Mouse (Mus musculus) heart, adult 2 months (tissue): Measurements from ENCODE around the gene Tspan11. TPM values are rescaled to one million over a fixed set of nuclear protein-coding genes. Genes with fewer than 3 reads are reported as not detected.

Source experiments
- DNase-seq, 2 experiments: peaks; one replicate each; pipeline ENCODE4 v3.0.0; 2021
- H3K27ac ChIP-seq: fragments of 200-600 bp; 2 replicates; pipeline ENCODE4 v1.8.1; 2022
- H3K27me3 ChIP-seq: fragments of 200-500 bp; 2 replicates; pipeline ENCODE4 v1.6.1; 2012; ENCODE audit warnings: mild to moderate bottlenecking, low read length, inconsistent platforms, mixed read lengths; ENCODE audit not compliant: control insufficient read depth, insufficient read depth
- H3K36me3 ChIP-seq: fragments of 200-500 bp; 2 replicates; pipeline ENCODE4 v1.6.1; 2012; ENCODE audit warnings: low read length, inconsistent platforms; ENCODE audit not compliant: control insufficient read depth, insufficient read depth
- H3K4me1 ChIP-seq: fragments of 200-500 bp; 2 replicates; pipeline ENCODE4 v1.6.1; 2011; ENCODE audit warnings: low read length; ENCODE audit not compliant: control insufficient read depth, insufficient read depth
- H3K4me3 ChIP-seq: fragments of 200-600 bp; 2 replicates; pipeline ENCODE4 v1.8.1; 2022
- H3K79me2 ChIP-seq: fragments of 200-500 bp; replicated peaks from 2 replicates; pipeline ENCODE4 v1.6.1; 2012; ENCODE audit warnings: mild to moderate bottlenecking, inconsistent platforms, low read length, moderate library complexity, mixed read lengths; ENCODE audit not compliant: control insufficient read depth, insufficient read depth
- H3K9ac ChIP-seq: fragments of 200-500 bp; 2 replicates; pipeline ENCODE4 v1.6.1; 2012; ENCODE audit warnings: low read depth, mild to moderate bottlenecking, control low read depth, inconsistent platforms, low read length, mixed read lengths
- CTCF ChIP-seq: fragments of 200-600 bp; IDR thresholded peaks from 2 replicates; pipeline ENCODE4 v1.8.1; 2022; ENCODE audit warnings: antibody characterized with exemption, mild to moderate bottlenecking, moderate library complexity
- EP300 ChIP-seq: fragments of 200-500 bp; IDR thresholded peaks from 2 replicates; pipeline ENCODE4 v1.6.1; 2011; ENCODE audit warnings: low read depth, low read length, control low read depth; ENCODE audit not compliant: insufficient read depth
- POLR2A ChIP-seq: fragments of 200-500 bp; IDR thresholded peaks from 2 replicates; pipeline ENCODE4 v1.6.1; 2011; ENCODE audit warnings: mild to moderate bottlenecking, low read depth, low read length, control low read depth; ENCODE audit not compliant: insufficient read depth
- WGBS: fragments of 180-500 bp; shearing (Covaris S2); methylation state at CpG from one replicate; pipeline ENCODE4 v1.1.7; 2018; 5-methylcytosine and 5-hydroxymethylcytosine counted together
- intact Hi-C: fragments of 180-260 bp; cut with DNase I; formaldehyde crosslinking; loops from one replicate; pipeline ENCODE4 v1.15.1; 2025
- polyA plus RNA-seq: library from polyadenylated mRNA; depleted of rRNA; stranded (reverse); fragments of >200 nt; gene quantifications from 2 replicates; pipeline ENCODE4 v1.2.3, GENCODE M21; 2012
- total RNA-seq, 2 experiments: library from RNA; stranded (reverse); gene quantifications; 2 replicates each; pipeline ENCODE4 v1.2.3; 2021

Tspan11 gene
- total and polyA plus RNA-seq, 3 experiments = 0.57 to 1.7 (median 1.5) TPM

DNA sequence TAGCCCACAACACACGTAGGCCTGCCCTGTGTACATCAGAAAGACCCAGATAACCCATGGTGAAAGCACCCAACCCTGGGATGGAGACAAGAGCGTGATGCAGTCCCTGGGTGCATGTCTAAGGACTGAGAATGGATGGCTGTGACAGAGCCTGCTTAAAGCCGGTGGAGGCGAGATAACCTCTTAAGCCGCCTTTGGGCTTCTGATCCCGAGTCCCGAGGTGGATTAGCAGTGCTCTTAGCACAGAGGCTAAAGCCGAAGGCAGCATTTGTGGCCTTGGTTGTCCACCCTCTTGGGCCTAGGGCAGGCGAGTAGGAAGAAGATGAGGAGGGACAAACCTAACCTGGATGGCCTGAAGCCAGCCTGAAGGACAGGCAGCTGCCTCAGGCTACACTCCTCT lies 61.3 kb downstream of the Tspan11 start:
- intact Hi-C loops = loop anchor here (5.0 to 10.0 kb wide), 2 partner anchors 331 to 444 kb away; no protein-coding TSS in a partner anchor
- Histone ChIP-seq H3K4me3 (no peak overlapping the region), H3K27me3 (no peaks in the 10 kb centered on the region), H3K27ac (no peak overlapping the region), H3K36me3 (no peaks in the 10 kb centered on the region), H3K4me1 (no peaks in the 10 kb centered on the region), H3K9ac (no peak overlapping the region), H3K79me2 (no peaks in the 10 kb centered on the region)
- WGBS = 78% methylated on average over 9 of the region's 9 CpGs
- no peak for TF ChIP-seq CTCF
- TF ChIP-seq EP300 = no peak
- no peak for TF ChIP-seq POLR2A
- no peak for DNase-seq

DNA sequence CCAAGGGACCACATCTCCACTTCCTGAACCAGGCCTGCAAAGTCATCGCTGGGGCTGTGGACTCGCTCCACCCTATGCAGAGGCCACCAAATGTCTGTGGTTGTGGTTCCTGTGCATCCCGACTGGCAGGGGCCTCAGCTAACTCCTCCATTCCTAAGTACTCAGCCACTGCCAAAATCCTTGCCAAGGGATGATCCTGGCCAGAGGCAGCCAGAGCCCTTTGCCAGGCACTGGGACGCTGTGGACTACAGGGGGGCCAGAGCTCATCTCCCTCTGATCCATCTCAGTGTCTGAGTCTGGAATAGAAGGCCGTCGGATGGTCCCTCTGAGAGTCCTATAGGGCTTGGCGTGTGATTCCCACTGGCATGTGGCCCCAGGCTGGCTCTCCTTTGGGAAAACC lies 62.5 kb downstream of the Tspan11 start:
- intact Hi-C loops = loop anchor here (2.0 to 10.0 kb wide), 3 partner anchors 65 to 445 kb away; no protein-coding TSS in a partner anchor
- no peaks in the 10 kb centered on the region for H3K36me3 ChIP-seq
- WGBS = 78% methylated on average over 7 of the region's 7 CpGs
- no peak overlapping the region for H3K9ac ChIP-seq
- no peak for TF ChIP-seq EP300
- no peak for TF ChIP-seq CTCF
- TF ChIP-seq POLR2A = no peak
- no peak overlapping the region for H3K27ac ChIP-seq
- no peaks in the 10 kb centered on the region for H3K79me2 ChIP-seq
- H3K4me3 ChIP-seq = no peak overlapping the region
- DNase-seq = no peak
- no peaks in the 10 kb centered on the region for H3K27me3 ChIP-seq
- no peaks in the 10 kb centered on the region for H3K4me1 ChIP-seq

GRCm38 (mm10) chr6:127953071-127953470 lies 65.7 kb downstream of the Tspan11 start:
- H3K36me3 ChIP-seq = no peaks in the 10 kb centered on the region
- H3K27me3 ChIP-seq = no peaks in the 10 kb centered on the region
- intact Hi-C loops = no loop called here
- no peaks in the 10 kb centered on the region for H3K79me2 ChIP-seq
- no peak for TF ChIP-seq EP300
- no peak for TF ChIP-seq POLR2A
- TF ChIP-seq CTCF = no peak
- H3K4me3 ChIP-seq = no peak overlapping the region
- no peak overlapping the region for H3K27ac ChIP-seq
- no peaks in the 10 kb centered on the region for H3K4me1 ChIP-seq
- 73% methylated on average over 4 of the region's 4 CpGs for WGBS
- no peak overlapping the region for H3K9ac ChIP-seq
- no peak for DNase-seq

DNA sequence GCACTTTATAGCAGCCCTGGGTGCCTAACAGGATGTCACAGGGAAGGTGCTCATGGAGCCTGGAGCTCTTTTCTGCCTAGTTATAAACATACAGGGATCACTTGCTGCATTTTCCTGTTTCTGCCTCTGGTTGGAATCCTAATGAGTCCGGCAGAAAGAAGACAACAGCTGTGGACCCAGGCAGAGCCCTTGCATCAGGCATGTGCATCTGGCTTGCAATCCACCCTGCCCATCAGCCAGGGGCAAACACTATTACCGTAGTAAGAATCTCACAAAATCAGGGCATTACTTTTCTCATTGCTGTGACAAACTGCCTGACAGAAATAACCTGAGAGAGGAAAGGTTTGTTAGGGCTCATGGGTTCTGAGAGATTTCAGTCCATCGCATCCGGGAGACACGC lies 68.8 kb downstream of the Tspan11 start:
- 75% methylated on average over 5 of the region's 5 CpGs for WGBS
- intact Hi-C loops = no loop called here

DNA sequence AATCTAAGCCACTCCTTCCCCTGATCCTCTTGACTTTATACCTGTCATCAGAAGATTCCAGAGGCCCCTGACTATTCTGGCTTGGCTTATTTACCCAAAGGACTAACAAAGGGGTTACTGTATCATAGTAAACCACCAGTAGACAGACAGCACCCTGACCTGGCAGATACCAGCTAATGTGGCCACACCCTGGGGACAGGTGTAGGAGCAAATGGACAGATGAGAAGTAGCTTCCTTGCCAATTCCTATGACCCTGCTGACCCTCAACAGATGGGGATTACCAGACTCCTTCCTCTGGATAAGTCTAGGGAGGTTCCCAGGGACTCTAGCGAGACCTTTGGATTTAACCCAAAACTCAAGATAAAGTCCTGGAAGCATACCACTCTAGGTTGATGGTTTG lies 72.8 kb downstream of the Tspan11 start:
- intact Hi-C loops = no loop called here

More for the DNA sequence above, 68.8 kb downstream of the Tspan11 start:
- no peak overlapping the region for H3K27ac ChIP-seq
- DNase-seq = no peak
- H3K9ac ChIP-seq = no peak overlapping the region
- H3K79me2 ChIP-seq = no peaks in the 10 kb centered on the region
- H3K36me3 ChIP-seq = no peaks in the 10 kb centered on the region
- no peaks in the 10 kb centered on the region for H3K27me3 ChIP-seq
- H3K4me3 ChIP-seq = no peak overlapping the region
- TF ChIP-seq EP300 = no peak
- no peak for TF ChIP-seq CTCF
- no peak for TF ChIP-seq POLR2A
- no peaks in the 10 kb centered on the region for H3K4me1 ChIP-seq

DNA sequence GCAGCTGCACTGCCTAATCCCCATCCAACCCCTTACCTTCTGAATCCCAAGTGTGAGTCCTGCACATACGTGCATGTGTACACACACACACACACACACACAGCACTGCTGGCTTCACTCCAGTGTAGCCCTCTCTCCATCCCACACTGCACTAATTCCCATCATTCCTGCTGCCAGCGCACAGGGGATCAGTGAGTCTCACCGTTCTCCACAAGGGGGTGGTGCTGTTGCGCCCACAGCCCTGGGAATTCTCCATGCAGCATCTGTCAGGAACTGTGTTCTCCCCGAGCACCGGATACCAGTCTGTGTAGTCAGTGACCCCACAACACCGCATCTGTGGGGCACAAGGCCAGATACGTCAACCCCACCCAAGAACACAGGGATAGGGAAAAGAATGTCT lies 78.1 kb downstream of the Tspan11 start:
- intact Hi-C loops = no loop called here
- WGBS = 62% methylated on average over 8 of the region's 8 CpGs
- no peak overlapping the region for H3K4me3 ChIP-seq
- H3K27ac ChIP-seq = no peak overlapping the region
- H3K4me1 ChIP-seq = no peaks in the 10 kb centered on the region
- no peaks in the 10 kb centered on the region for H3K36me3 ChIP-seq
- H3K27me3 ChIP-seq = no peaks in the 10 kb centered on the region
- no peak for DNase-seq
- TF ChIP-seq CTCF = peak; percentile 41
- TF ChIP-seq EP300 = no peak
- no peak overlapping the region for H3K9ac ChIP-seq
- H3K79me2 ChIP-seq = no peaks in the 10 kb centered on the region; the same call in 1 of the 2 replicates

More for the DNA sequence above, 72.8 kb downstream of the Tspan11 start:
- no peaks in the 10 kb centered on the region for H3K79me2 ChIP-seq
- no peak overlapping the region for H3K27ac ChIP-seq
- no peak for DNase-seq
- H3K9ac ChIP-seq = no peak overlapping the region
- 59% methylated on average over 1 of the region's 1 CpGs for WGBS
- TF ChIP-seq POLR2A (no peak), CTCF (no peak), EP300 (no peak)
- H3K27me3 ChIP-seq = no peaks in the 10 kb centered on the region
- no peak overlapping the region for H3K4me3 ChIP-seq
- H3K36me3 ChIP-seq = no peaks in the 10 kb centered on the region
- no peaks in the 10 kb centered on the region for H3K4me1 ChIP-seq
